Mouse (Mus musculus): ENCODE measurements around the gene Prr36.

DNA sequence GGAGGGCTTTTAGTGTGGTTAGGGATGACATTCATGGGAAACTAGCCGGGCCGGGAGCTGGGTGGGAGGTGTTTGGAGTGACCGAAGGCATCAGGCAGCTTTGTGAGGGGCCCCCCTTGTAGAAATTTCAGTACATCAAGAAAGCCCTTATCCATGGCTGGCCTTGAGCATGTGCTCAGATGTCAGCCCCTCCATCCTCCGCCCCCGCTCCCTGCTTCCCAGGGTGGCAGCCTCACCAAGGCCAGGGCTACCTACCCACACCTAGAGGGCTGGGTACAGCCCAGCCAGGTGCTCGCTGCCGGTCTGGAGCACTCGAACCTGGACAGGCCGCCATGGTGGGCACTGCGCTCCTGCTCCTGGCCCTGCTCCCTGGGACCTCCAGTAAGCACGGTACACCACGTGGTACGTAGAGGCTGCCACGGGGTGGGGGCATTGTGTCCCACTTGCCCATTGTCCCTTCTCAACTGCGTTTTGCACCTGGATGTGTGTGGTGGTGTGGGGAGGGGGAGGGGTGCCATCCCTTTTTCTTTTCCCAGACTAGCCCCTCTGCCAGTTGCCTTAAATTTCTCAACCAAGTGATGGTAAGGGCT, 30.8 kb upstream of the Prr36 start, which contains the start of gene Tgfbr3l:
- TF ChIP-seq CTCF (IDR thresholded peaks at IDR 0.05; ENCODE audit: control insufficient read depth, insufficient read depth, insufficient read length) (no peak), USF1 (IDR thresholded peaks at IDR 0.05; ENCODE audit: low read depth) (no peak), MYOG (IDR thresholded peaks at IDR 0.05; ENCODE audit: control insufficient read depth, extremely low read depth, insufficient read length) (no peak), MAX (IDR thresholded peaks at IDR 0.05) (no peak), MYOD1 (IDR thresholded peaks at IDR 0.05; ENCODE audit: control insufficient read depth, insufficient read length, low read depth) (no peak)

All from C2C12 (cell line).